Mouse (Mus musculus) 3T3-L1 (cell line): ENCODE measurements around the gene Mafg.
A peak's percentile ranks its signal among the peaks of the same experiment; 100 is the strongest.

Experiments
- DNase-seq: peaks from one replicate; pipeline ENCODE4 v3.0.0-alpha.2; 2015; ENCODE audit warnings: low read depth, low spot score

Gene Mafg

GRCm38 (mm10) chr11:120647047-120647830 lies 13.8 kb upstream of the Mafg start:
- DNase-seq, result no peak

GRCm38 (mm10) chr11:120643601-120643987 lies 10.2 kb upstream of the Mafg start, which contains the start of gene Pycr1:
TSS of gene Pycr1 (minus strand) at chr11:120643769.
- peak; percentile 96 for DNase-seq

GRCm38 (mm10) chr11:120642939-120643600 lies 9.7 kb upstream of the Mafg start:
- peak; percentile 32 for DNase-seq

GRCm38 (mm10) chr11:120641869-120642268 lies 8.5 kb upstream of the Mafg start:
- DNase-seq, result no peak

- DNase-seq, result no peak
Observed at GRCm38 (mm10) chr11:120641255-120641654, 7.9 kb upstream of the Mafg start.

- no peak for DNase-seq
Observed at GRCm38 (mm10) chr11:120634810-120635209, 1.4 kb upstream of the Mafg start.

- DNase-seq, result peak; percentile 89
Observed at GRCm38 (mm10) chr11:120632559-120633519, 561 bp downstream of the Mafg start.

- DNase-seq, result no peak
Observed at GRCm38 (mm10) chr11:120631726-120632448, 1.5 kb downstream of the Mafg start.

GRCm38 (mm10) chr11:120630881-120631725 lies 2.3 kb downstream of the Mafg start:
- DNase-seq, result no peak

- DNase-seq, result peak; percentile 77
Observed at GRCm38 (mm10) chr11:120630401-120630871, 3.0 kb downstream of the Mafg start.

- peak; percentile 78 for DNase-seq
Observed at GRCm38 (mm10) chr11:120629911-120630310, 3.5 kb downstream of the Mafg start.

- no peak for DNase-seq
Observed at GRCm38 (mm10) chr11:120629341-120629730, 4.1 kb downstream of the Mafg start.

- DNase-seq, result no peak
Observed at GRCm38 (mm10) chr11:120628601-120629340, 4.6 kb downstream of the Mafg start.

- DNase-seq, result no peak
Observed at GRCm38 (mm10) chr11:120627468-120628300, 5.7 kb downstream of the Mafg start.

- no peak for DNase-seq
Observed at GRCm38 (mm10) chr11:120626785-120627467, 6.5 kb downstream of the Mafg start.

GRCm38 (mm10) chr11:120625152-120625775 lies 8.1 kb downstream of the Mafg start, which contains the start of gene Sirt7:
TSS of gene Sirt7 (minus strand) at chr11:120625240.
- no peak for DNase-seq

- peak; percentile 91 for DNase-seq
Observed at GRCm38 (mm10) chr11:120624680-120625111, 8.7 kb downstream of the Mafg start.
